Mouse (Mus musculus) lung, postnatal 0 days (tissue): Measurements from ENCODE around the gene Emc9. TPM values are rescaled to one million over a fixed set of nuclear protein-coding genes. Genes with fewer than 3 reads are reported as not detected.
A peak's percentile ranks its signal among the peaks of the same experiment; 100 is the strongest.

Source experiments
- ATAC-seq: fragments of 200-750 bp; cut with Nextera tagmentation; 2 replicates; pipeline ENCODE4 v1.8.0; 2017; ENCODE audit warnings: moderate library complexity
- DNase-seq: peaks from one replicate; pipeline ENCODE4 v3.0.0-alpha.2; 2016; ENCODE audit warnings: low spot score
- H3K27ac ChIP-seq: fragments of 300-500 bp; sonication (generic); 2 replicates; pipeline ENCODE4 v1.5.1; 2014; ENCODE audit warnings: antibody characterized with exemption, mild to moderate bottlenecking, low read length, mixed read lengths
- H3K27me3 ChIP-seq: fragments of 300-500 bp; sonication (generic); replicated peaks from 2 replicates; pipeline ENCODE4 v1.6.1; 2014; ENCODE audit warnings: low read length, mixed read lengths; ENCODE audit not compliant: insufficient read depth
- H3K36me3 ChIP-seq: fragments of 300-500 bp; sonication (generic); 2 replicates; pipeline ENCODE4 v1.6.1; 2014; ENCODE audit warnings: low read length, mixed read lengths; ENCODE audit not compliant: insufficient read depth
- H3K4me1 ChIP-seq: fragments of 300-500 bp; sonication (generic); 2 replicates; pipeline ENCODE4 v1.6.1; 2014; ENCODE audit warnings: antibody characterized with exemption, low read depth, low read length, mixed read lengths; ENCODE audit not compliant: insufficient read depth
- H3K4me2 ChIP-seq: fragments of 300-500 bp; sonication (generic); replicated peaks from 2 replicates; pipeline ENCODE4 v1.6.1; 2014; ENCODE audit warnings: low read depth, mild to moderate bottlenecking, low read length, moderate library complexity, mixed read lengths
- H3K4me3 ChIP-seq: fragments of 300-500 bp; sonication (generic); 2 replicates; pipeline ENCODE4 v1.5.1; 2014; ENCODE audit warnings: low read depth, low read length
- H3K9ac ChIP-seq: fragments of 300-500 bp; sonication (generic); replicated peaks from 2 replicates; pipeline ENCODE4 v1.6.1; 2014; ENCODE audit warnings: low read depth, mild to moderate bottlenecking
- H3K9me3 ChIP-seq: fragments of 300-500 bp; sonication (generic); 2 replicates; pipeline ENCODE4 v1.6.1; 2016; ENCODE audit warnings: low read length, mixed read lengths
- CTCF ChIP-seq: IDR thresholded peaks from 2 replicates; pipeline ENCODE4 v1.5.1; 2016; ENCODE audit warnings: antibody characterized with exemption, mild to moderate bottlenecking
- EP300 ChIP-seq: IDR thresholded peaks from 2 replicates; pipeline ENCODE4 v1.6.1; 2016; ENCODE audit warnings: antibody characterized with exemption, mild to moderate bottlenecking, control low read depth
- WGBS: fragments of 180-500 bp; shearing (Covaris S2); extraction: QIAGEN DNeasy Blood & Tissue Kit; methylation state at CpG from one replicate; pipeline ENCODE4 v1.1.7; 2014; 5-methylcytosine and 5-hydroxymethylcytosine counted together
- polyA plus RNA-seq: library from polyadenylated mRNA; unstranded; fragments of >200 nt; fragmentation: Nextera tagmentation; extraction: Ambion mirVana; gene quantifications from 2 replicates; pipeline ENCODE4 v1.2.1, GENCODE M21; 2015

The Emc9 gene
- polyA plus RNA-seq, 1 experiment from 2014 or later = 18.3 TPM

DNA sequence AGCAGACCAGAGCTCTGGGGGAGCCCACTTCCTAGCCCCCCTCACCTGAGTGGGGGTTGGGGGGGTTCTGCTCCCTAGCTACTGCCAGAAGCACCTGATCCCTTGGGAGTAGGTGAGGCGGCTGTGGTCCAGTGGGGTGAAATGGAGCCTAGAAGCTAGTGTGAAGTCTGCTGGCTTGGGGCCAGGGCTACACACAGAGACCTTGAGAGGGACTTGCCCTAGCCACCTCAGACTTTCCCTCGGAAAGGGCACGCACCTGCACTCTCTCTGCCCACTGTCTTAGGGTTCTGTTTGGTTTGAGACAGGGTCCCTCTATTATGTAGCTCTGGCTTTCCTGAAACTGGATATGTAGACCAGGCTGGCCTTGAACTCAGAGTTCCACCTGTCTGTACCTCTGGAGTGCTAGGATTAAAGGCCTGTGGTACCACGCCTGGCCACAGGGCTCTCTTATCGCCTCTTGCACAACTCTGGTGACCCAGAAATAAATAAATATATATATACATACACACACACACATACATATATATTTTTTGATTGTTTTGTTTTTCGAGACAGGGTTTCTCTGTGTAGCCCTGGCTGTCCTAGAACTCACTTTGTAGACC lies 6.3 kb downstream of the Emc9 start:
- Histone ChIP-seq H3K27me3 (no peaks in the 10 kb centered on the region), H3K9ac (peak overlapping the region; percentile 92), H3K9me3 (no peaks in the 10 kb centered on the region), H3K4me2 (peak overlapping the region; percentile 93), H3K27ac (peak overlapping the region; percentile 91), H3K36me3 (peaks cover 15% of the 10 kb centered on the region; the same call in 1 of the 2 replicates), H3K4me1 (peaks cover 3% of the 10 kb centered on the region; the same call in 1 of the 2 replicates), H3K4me3 (peak overlapping the region; percentile 92)
- peak; percentile 72 for DNase-seq
- TF ChIP-seq CTCF (peak; percentile 23; the same call in 1 of the 2 replicates), EP300 (no peak)
- 22% methylated on average over 6 of the region's 6 CpGs for WGBS
- ATAC-seq = peak; percentile 27

DNA sequence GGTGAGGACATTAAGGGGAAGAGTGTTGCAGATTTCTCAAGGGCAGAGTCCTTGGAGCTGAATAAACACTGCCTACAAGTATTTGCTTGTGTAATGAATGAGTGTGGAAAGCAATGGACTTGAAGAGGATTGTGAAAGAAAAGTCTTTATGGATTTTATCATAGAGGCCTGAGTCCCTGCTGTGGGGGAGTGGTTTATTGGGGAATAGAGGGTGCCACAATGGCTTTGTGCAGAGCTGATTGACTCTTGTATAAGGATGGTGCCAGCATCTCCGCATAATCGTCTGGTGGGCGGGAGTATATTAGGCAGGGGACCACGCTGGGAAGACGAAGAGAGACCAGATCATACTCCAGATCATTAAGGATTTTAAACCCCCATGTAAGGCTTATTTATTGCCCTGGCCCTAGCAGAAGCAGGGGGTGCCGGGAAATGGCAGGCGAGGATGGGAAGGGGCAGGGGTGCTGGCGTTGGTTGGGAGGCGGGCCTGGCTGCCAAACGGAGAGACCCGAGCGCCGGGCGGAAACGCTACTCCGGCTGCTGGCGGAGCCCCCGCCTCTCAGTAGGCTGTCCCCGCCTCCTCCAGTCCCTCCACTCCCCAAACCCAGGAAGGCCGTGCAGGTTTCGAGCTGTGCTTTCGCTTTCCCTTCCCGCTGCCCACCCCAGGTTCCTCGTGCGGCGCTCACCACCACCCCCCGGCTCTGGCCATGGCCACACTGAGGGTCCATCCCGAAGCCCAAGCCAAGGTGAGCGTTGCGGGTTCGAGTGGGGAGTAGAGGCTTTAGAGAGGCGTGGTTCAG lies 7.0 kb downstream of the Emc9 start, which contains the start of gene Psme1:
TSS of gene Psme1 (plus strand) at position 253 of the 797 bp plus-strand sequence.
- DNase-seq (peak; percentile 97), ATAC-seq (peak; percentile 92)
- Histone ChIP-seq H3K9ac (peak within 1 kb of the TSS; percentile 92), H3K36me3 (peaks cover 15% of the 10 kb centered on the region; the same call in 1 of the 2 replicates), H3K4me2 (peak within 1 kb of the TSS; percentile 93), H3K9me3 (no peaks in the 10 kb centered on the region), H3K4me3 (peak within 1 kb of the TSS; percentile 92), H3K4me1 (peaks cover 3% of the 10 kb centered on the region; the same call in 1 of the 2 replicates), H3K27me3 (no peaks in the 10 kb centered on the region), H3K27ac (peak within 1 kb of the TSS; percentile 91)
- TF ChIP-seq EP300 (peak; percentile 88), CTCF (no peak)
- 3% methylated on average over 26 of the region's 32 CpGs for WGBS

DNA sequence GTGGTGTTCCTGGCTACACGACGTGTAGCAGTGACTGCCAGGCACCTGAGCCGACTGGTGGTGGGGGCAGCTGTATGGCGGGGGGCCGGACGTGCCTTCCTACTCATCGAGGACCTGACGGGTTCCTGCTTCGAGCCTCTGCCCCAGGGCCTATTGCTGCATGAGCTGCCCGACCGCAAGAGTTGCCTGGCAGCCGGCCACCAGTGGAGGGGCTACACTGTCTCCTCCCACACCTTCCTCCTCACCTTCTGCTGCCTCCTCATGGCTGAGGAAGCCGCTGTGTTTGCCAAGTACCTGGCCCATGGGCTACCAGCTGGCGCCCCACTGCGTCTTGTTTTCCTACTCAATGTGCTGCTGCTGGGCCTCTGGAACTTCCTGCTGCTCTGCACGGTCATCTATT lies 8.7 kb downstream of the Emc9 start:
- Histone ChIP-seq H3K4me1 (peaks cover 3% of the 10 kb centered on the region; the same call in 1 of the 2 replicates), H3K4me2 (no peak overlapping the region), H3K27ac (peak overlapping the region; percentile 59; the same call in 1 of the 2 replicates), H3K9ac (no peak overlapping the region; the same call in 1 of the 2 replicates), H3K36me3 (peaks cover 12% of the 10 kb centered on the region; the same call in 1 of the 2 replicates), H3K27me3 (no peaks in the 10 kb centered on the region), H3K4me3 (no peak overlapping the region), H3K9me3 (no peaks in the 10 kb centered on the region)
- DNase-seq (peak; percentile 55), ATAC-seq (peak; percentile 11; the same call in 1 of the 2 replicates)
- TF ChIP-seq EP300 (no peak), CTCF (no peak)
- 46% methylated on average over 16 of the region's 16 CpGs for WGBS

DNA sequence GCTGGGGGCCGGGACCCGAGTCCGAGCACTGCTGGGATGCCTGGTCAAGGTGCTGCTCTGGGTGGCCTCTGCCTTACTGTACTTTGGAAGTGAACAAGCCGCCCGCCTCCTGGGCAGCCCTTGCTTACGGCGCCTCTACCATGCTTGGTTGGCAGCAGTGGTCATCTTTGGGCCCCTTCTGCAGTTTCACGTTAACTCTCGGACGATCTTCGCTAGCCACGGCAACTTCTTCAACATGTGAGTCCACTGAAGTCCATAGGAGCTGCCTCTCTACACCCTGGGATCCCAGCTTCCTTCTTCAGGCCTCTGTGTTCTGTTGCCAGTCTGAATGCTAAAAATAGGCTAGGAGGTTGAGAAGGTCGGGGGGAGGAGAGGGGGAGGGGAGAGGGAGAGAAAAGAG lies 9.4 kb downstream of the Emc9 start:
- 65% methylated on average over 12 of the region's 13 CpGs for WGBS
- Histone ChIP-seq H3K9me3 (no peaks in the 10 kb centered on the region), H3K27ac (peak overlapping the region; percentile 69), H3K9ac (no peak overlapping the region), H3K4me2 (no peak overlapping the region), H3K36me3 (0 out of 2 replicates have a peak, but pooled peaks cover 8% of the 10 kb centered on the region), H3K4me3 (no peak overlapping the region), H3K4me1 (peaks cover 3% of the 10 kb centered on the region; the same call in 1 of the 2 replicates), H3K27me3 (no peaks in the 10 kb centered on the region)
- DNase-seq = no peak
- no peak for TF ChIP-seq CTCF
- ATAC-seq = no peak

DNA sequence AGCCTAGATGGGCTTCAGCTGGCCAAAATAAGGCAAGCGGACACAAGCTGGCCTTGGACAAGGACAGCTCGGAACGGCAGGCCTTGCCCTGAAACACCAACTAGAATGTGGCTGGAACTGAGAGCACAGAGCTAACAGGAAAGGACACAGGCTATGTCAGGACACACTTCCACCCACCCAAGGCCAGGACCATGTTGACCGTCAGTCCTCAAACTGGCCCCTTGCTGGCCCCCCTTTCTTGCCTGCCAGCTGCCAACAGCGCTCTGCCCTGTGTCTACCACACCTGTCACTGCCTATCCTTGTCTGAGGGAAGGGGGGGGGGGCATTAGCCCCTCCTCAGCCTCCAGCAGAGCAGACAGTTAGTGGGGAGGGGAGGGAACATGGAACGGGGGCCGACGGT lies 9.8 kb downstream of the Emc9 start, which contains the start of gene Fitm1:
TSS of gene Fitm1 (plus strand) at position 316 of the 400 bp plus-strand sequence.
- DNase-seq (no peak), ATAC-seq (no peak)
- H3K4me1 ChIP-seq = peaks cover 3% of the 10 kb centered on the region; the same call in 1 of the 2 replicates
- no peak within 1 kb of the TSS for H3K4me3 ChIP-seq
- no peaks in the 10 kb centered on the region for H3K27me3 ChIP-seq
- 0 out of 2 replicates have a peak, but pooled peaks cover 4% of the 10 kb centered on the region for H3K36me3 ChIP-seq
- H3K9ac ChIP-seq = no peak within 1 kb of the TSS; the same call in 1 of the 2 replicates
- H3K4me2 ChIP-seq = no peak within 1 kb of the TSS
- H3K27ac ChIP-seq = peak within 1 kb of the TSS; percentile 69
- TF ChIP-seq EP300 = no peak
- TF ChIP-seq CTCF = no peak
- 64% methylated on average over 8 of the region's 8 CpGs for WGBS
- H3K9me3 ChIP-seq = no peaks in the 10 kb centered on the region

DNA sequence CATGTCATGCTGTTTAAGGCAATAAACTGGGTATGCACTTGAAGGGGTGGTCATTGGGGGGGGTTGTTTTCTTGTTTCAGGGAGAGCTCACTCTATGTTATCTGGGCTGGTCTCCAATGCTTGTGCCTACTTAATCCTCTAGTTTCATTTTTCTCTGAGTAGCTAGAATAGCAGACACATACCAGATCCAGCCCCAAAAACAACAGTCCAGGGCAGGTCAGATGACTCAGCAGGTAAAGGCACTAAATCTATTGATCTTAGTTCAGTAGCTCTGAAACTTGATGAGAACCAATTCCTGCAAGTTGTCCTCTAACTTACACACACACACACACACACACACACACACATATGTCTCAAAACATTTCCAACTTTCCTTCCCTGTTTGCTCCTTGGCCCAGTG lies 13.3 kb downstream of the Emc9 start:
- no peak for TF ChIP-seq EP300
- no peak for TF ChIP-seq CTCF
- no peak overlapping the region for H3K9ac ChIP-seq
- no peak overlapping the region for H3K27ac ChIP-seq
- H3K4me1 ChIP-seq = peaks cover 3% of the 10 kb centered on the region; the same call in 1 of the 2 replicates
- no peaks in the 10 kb centered on the region for H3K27me3 ChIP-seq
- DNase-seq = no peak
- no peaks in the 10 kb centered on the region for H3K9me3 ChIP-seq
- H3K4me3 ChIP-seq = no peak overlapping the region
- no peak for ATAC-seq
- H3K4me2 ChIP-seq = no peak overlapping the region
- no peaks in the 10 kb centered on the region; the same call in 1 of the 2 replicates for H3K36me3 ChIP-seq
